Mouse (Mus musculus): ENCODE results near the gene Csf2ra. TPM values are rescaled to one million over a fixed set of nuclear protein-coding genes. Genes with fewer than 3 reads are reported as not detected.
"Not testable (repeated sequence)": the region's sequence is repeated elsewhere in the genome, so short reads cannot be mapped to it uniquely, and the experiment has no call there.

The Csf2ra gene
- total RNA-seq, 4 experiments from 2014 or later = 3.8 to 11.6 (median 6.2) TPM

- no peak for DNase-seq (ENCODE audit: low spot score)
Measured at GRCm38 (mm10) chr19:61224678-61225525, 3.3 kb downstream of the Csf2ra start.

- DNase-seq (ENCODE audit: low spot score) = no peak
Measured at GRCm38 (mm10) chr19:61223706-61224328, 4.4 kb downstream of the Csf2ra start.

- DNase-seq (ENCODE audit: low spot score) = not testable (repeated sequence)
Measured at GRCm38 (mm10) chr19:61207506-61207905, 20.7 kb downstream of the Csf2ra start.

- peak; percentile 42 for DNase-seq (ENCODE audit: low spot score)
Measured at GRCm38 (mm10) chr19:61199836-61200235, 28.4 kb downstream of the Csf2ra start.

- DNase-seq (ENCODE audit: low spot score) = peak; percentile 90
Measured at GRCm38 (mm10) chr19:61199316-61199715, 28.9 kb downstream of the Csf2ra start.

- DNase-seq (ENCODE audit: low spot score) = not testable (repeated sequence)
Measured at GRCm38 (mm10) chr19:61183590-61183989, 44.6 kb downstream of the Csf2ra start, which contains the start of gene Gm6020. Gene Gm6020, plus strand, starts transcription at chr19:61183890.

DNA sequence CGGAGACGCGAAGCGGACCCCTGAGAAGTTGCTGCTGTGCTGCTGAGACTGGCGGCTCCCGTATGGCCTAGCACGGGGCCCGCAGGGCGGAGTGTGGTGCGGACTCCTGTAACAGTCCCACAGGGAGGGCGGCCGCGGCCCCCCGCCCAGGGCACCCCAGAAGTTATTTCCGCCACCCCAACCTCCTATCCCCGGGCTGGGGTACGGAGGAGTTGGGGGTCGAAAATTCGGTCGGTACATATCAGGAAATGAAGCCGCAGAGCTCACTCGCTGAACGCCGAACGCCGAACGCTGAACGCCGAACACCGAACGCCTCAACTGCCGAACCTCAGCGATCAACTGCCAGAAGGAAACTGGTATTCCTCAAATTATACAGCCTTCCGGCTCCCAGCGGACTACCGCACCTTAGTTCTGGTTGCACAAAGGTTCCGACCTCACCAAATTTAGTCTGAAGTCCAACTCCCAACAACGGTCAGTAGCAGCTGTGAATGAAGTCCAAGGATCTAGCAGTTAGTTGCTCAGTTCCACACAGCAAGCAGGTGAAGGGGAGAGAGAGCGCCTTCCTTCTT is 52.4 kb downstream of the Csf2ra start, which contains the start of gene Gm7102:
Gene Gm7102 (minus strand): TSS at position 554 of the 569 bp plus-strand sequence.
- no peak for DNase-seq (ENCODE audit: low spot score)

Other genes starting within 250 kb of the Csf2ra start
- gene Zfp950, start 87.6 kb downstream of the Csf2ra start, total RNA-seq (2022) = 10 to 100 TPM in 2 of 4 experiments, 1 to 10 TPM in 2; 5.4 to 15.5 (median 9.2) TPM
- not detected for gene Gm7102, start 52.1 kb downstream of the Csf2ra start, total RNA-seq (2022)
- not detected for gene Gm6020, start 44.5 kb downstream of the Csf2ra start, total RNA-seq (2022)
- gene Gm21060, start 68.6 kb upstream of the Csf2ra start, total RNA-seq (2022) = not detected